Mouse (Mus musculus): ENCODE data around the gene Calcb.
A peak's percentile ranks its signal among the peaks of the same experiment; 100 is the strongest.

DNA sequence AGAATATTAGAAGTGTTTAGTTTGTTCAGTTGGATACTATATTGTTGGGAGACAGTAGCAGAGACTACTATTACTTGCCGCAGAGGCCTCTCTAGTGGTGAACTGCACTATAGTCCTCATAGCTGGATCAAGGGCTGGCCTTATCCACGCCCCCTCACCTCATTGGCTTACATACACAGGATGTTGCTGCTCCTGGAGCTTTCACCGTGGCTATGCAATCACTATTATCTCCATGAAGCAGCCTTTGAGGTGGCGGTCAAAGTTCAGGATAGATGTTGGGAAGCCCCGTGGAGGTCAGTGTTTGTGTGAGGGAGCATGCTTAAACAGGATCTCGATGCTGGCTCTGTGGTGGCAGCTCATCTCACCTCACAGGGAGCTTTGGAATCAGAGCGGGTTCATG is 53.4 kb downstream of the Calcb start:
- TF ChIP-seq CTCF (IDR thresholded peaks at IDR 0.05; ENCODE audit: low read depth) (0 out of 2 replicates have a peak, but pooled peaks have one; percentile 24), EP300 (IDR thresholded peaks at IDR 0.05; ENCODE audit: low read depth) (peak; percentile 88)
